Mouse (Mus musculus) CH12.LX (cell line): Measurements from ENCODE around the gene Papss1. TPM values are rescaled to one million over a fixed set of nuclear protein-coding genes. Genes with fewer than 3 reads are reported as not detected.

ENCODE experiments used
- DNase-seq: peaks from one replicate; pipeline ENCODE4 v3.0.0-alpha.2; 2013; ENCODE audit errors: extremely low read depth
- H3K27ac ChIP-seq: 2 replicates; pipeline ENCODE4 v1.5.1; 2012; ENCODE audit warnings: low read depth, mild to moderate bottlenecking, control low read depth, moderate library complexity; ENCODE audit not compliant: insufficient read depth
- H3K27me3 ChIP-seq: replicated peaks from 2 replicates; pipeline ENCODE3; 2012; ENCODE audit warnings: inconsistent platforms
- H3K36me3 ChIP-seq, 2 experiments: replicated peaks in 1 of 2; 2 replicates each; pipeline versions ENCODE3 to v1.6.1; 2012; ENCODE audit warnings: inconsistent platforms in 1 of 2, low read length in 1 of 2, mild to moderate bottlenecking in 1 of 2, mixed read lengths in 1 of 2, moderate library complexity in 1 of 2; ENCODE audit not compliant: control insufficient read depth in 1 of 2, insufficient read depth in 1 of 2
- H3K4me1 ChIP-seq, 2 experiments: 2 replicates each; pipeline ENCODE4 v1.6.1; 2012; ENCODE audit warnings: inconsistent platforms in 1 of 2, moderate library complexity in 1 of 2; ENCODE audit not compliant: insufficient read depth in 2 of 2, control insufficient read depth in 1 of 2
- H3K4me2 ChIP-seq: 2 replicates; pipeline ENCODE4 v1.6.1; 2012; ENCODE audit warnings: low read depth, mild to moderate bottlenecking, control low read depth; ENCODE audit not compliant: poor library complexity, insufficient read depth, severe bottlenecking
- H3K4me3 ChIP-seq, 3 experiments: fragments of 150-350 bp in 1 of 3; sonication (generic) in 1 of 3; replicated peaks in 1 of 3; 2 replicates each; pipeline versions ENCODE3 to v1.5.1; 2011 to 2012; ENCODE audit warnings: low read depth in 2 of 3, low read length in 2 of 3, mild to moderate bottlenecking in 2 of 3, moderate library complexity in 2 of 3, control low read depth in 1 of 3, improper control_type of control experiment in 1 of 3, inconsistent platforms in 1 of 3, mixed read lengths in 1 of 3; ENCODE audit not compliant: poor library complexity in 1 of 3
- H3K79me2 ChIP-seq: replicated peaks from 2 replicates; pipeline ENCODE4 v1.6.1; 2012; ENCODE audit warnings: mild to moderate bottlenecking, moderate library complexity; ENCODE audit not compliant: control insufficient read depth, poor library complexity, insufficient read depth, severe bottlenecking; ENCODE audit errors: extremely low read depth
- H3K9ac ChIP-seq: 2 replicates; pipeline ENCODE4 v1.6.1; 2012; ENCODE audit warnings: low read depth, mild to moderate bottlenecking, control low read depth, moderate library complexity; ENCODE audit not compliant: insufficient read depth
- H3K9me3 ChIP-seq: replicated peaks from 2 replicates; pipeline ENCODE3; 2012; ENCODE audit warnings: low read length, inconsistent platforms, mixed read lengths
- CHD1 ChIP-seq: IDR thresholded peaks from 2 replicates; pipeline ENCODE4 v1.6.1; 2012; ENCODE audit warnings: low read depth, low read length, improper control_type of control experiment, inconsistent platforms
- ETS1 ChIP-seq: conservative IDR thresholded peaks from 2 replicates; pipeline ENCODE4 v1.6.1; 2012; ENCODE audit warnings: low read depth, mild to moderate bottlenecking, inconsistent platforms, low read length, improper control_type of control experiment, moderate library complexity
- GABPA ChIP-seq: IDR thresholded peaks from 2 replicates; pipeline ENCODE4 v1.6.1; 2012; ENCODE audit warnings: low read depth, low read length, improper control_type of control experiment, inconsistent platforms; ENCODE audit not compliant: insufficient replicate concordance
- HCFC1 ChIP-seq: IDR thresholded peaks from 2 replicates; pipeline ENCODE4 v1.6.1; 2012; ENCODE audit warnings: low read depth, mild to moderate bottlenecking, inconsistent platforms, low read length, improper control_type of control experiment
- IRF4 ChIP-seq: IDR thresholded peaks from 2 replicates; pipeline ENCODE4 v1.6.1; 2014; ENCODE audit warnings: low read depth, mild to moderate bottlenecking, inconsistent platforms, low read length, improper control_type of control experiment
- JUN ChIP-seq: IDR thresholded peaks from 2 replicates; pipeline ENCODE4 v1.6.1; 2011; ENCODE audit warnings: low read depth, mild to moderate bottlenecking, low read length, improper control_type of control experiment, moderate library complexity; ENCODE audit not compliant: insufficient read depth
- MAFK ChIP-seq: IDR thresholded peaks from 2 replicates; pipeline ENCODE4 v1.6.1; 2011; ENCODE audit warnings: low read length, improper control_type of control experiment; ENCODE audit not compliant: insufficient replicate concordance
- MXI1 ChIP-seq: IDR thresholded peaks from 2 replicates; pipeline ENCODE4 v1.6.1; 2011; ENCODE audit warnings: mild to moderate bottlenecking, low read depth, low read length, improper control_type of control experiment
- NRF1 ChIP-seq: IDR thresholded peaks from 2 replicates; pipeline ENCODE4 v1.6.1; 2014; ENCODE audit warnings: low read depth, mild to moderate bottlenecking, inconsistent platforms, low read length, improper control_type of control experiment, moderate library complexity
- PAX5 ChIP-seq: IDR thresholded peaks from 2 replicates; pipeline ENCODE4 v1.6.1; 2012; ENCODE audit warnings: low read length, inconsistent platforms, mixed read lengths
- RCOR1 ChIP-seq: conservative IDR thresholded peaks from 2 replicates; pipeline ENCODE4 v1.6.1; 2012; ENCODE audit warnings: low read depth, mild to moderate bottlenecking, inconsistent platforms, low read length, improper control_type of control experiment
- SIN3A ChIP-seq: IDR thresholded peaks from 2 replicates; pipeline ENCODE4 v1.6.1; 2012; ENCODE audit warnings: low read length, improper control_type of control experiment, inconsistent platforms
- SMC3 ChIP-seq: IDR thresholded peaks from 2 replicates; pipeline ENCODE4 v1.6.1; 2011; ENCODE audit warnings: low read depth, low read length, improper control_type of control experiment
- TCF12 ChIP-seq: IDR thresholded peaks from 2 replicates; pipeline ENCODE4 v1.6.1; 2014; ENCODE audit warnings: low read depth, mild to moderate bottlenecking, inconsistent platforms, low read length, improper control_type of control experiment
- USF1 ChIP-seq: IDR thresholded peaks from 2 replicates; pipeline ENCODE4 v1.6.1; 2014; ENCODE audit warnings: low read depth, mild to moderate bottlenecking, inconsistent platforms, low read length, improper control_type of control experiment
- ZKSCAN1 ChIP-seq: IDR thresholded peaks from 2 replicates; pipeline ENCODE4 v1.6.1; 2012; ENCODE audit warnings: low read depth, inconsistent platforms, low read length, improper control_type of control experiment, borderline replicate concordance
- dilution Hi-C: fragments of 300-500 bp; cut with MboI; formaldehyde crosslinking; loops from 2 replicates; pipeline ENCODE4 v1.14.3; 2020; ENCODE audit warnings: low sequenced_read_pairs; ENCODE audit not compliant: extremely low pct_unique_long_range_greater_than_20kb, extremely low pct_ligation_motif_present
- in situ Hi-C: fragments of 300-500 bp; cut with MboI; formaldehyde crosslinking; loops from 3 replicates; pipeline ENCODE4 v1.14.3; 2019; ENCODE audit warnings: low sequenced_read_pairs, low pct_ligation_motif_present, low pct_unique_long_range_greater_than_20kb, mixed read lengths
- polyA plus RNA-seq: library from polyadenylated mRNA; unstranded; fragments of >175 nt; gene quantifications from 2 replicates; pipeline ENCODE4 v1.2.1, GENCODE M21; 2012; ENCODE audit warnings: low read depth; ENCODE audit not compliant: insufficient read length
- total RNA-seq, 2 experiments: library from RNA; depleted of rRNA; stranded (reverse); fragments of 300-350 nt in 1 of 2; fragments of >200 nt in 1 of 2; gene quantifications; 2 replicates each; pipeline ENCODE4 v1.2.3; 2012 to 2014

Papss1 gene
- total and polyA plus RNA-seq, 3 experiments = 13.0 to 27.1 (median 19.3) TPM

DNA sequence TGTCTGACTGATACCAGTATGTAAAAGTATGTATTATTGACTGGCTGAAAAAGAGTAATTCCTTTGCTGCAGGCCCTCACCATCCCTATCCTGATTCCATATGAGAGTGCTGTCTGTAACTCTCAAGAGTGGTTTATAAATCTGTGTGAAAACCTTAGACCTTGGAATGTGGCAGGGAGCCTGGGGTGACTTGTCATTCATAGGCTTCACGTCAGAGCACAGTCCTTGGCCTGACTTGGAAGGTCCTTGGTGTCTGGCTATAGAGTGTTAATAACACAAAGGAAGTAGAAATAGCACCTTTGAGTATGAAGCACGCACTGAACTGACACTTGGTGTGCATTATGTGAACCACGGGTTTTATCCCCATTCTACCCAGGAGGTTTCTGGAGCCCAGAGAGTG, 64.4 kb downstream of the Papss1 start:
- dilution Hi-C loops = no loop called here

DNA sequence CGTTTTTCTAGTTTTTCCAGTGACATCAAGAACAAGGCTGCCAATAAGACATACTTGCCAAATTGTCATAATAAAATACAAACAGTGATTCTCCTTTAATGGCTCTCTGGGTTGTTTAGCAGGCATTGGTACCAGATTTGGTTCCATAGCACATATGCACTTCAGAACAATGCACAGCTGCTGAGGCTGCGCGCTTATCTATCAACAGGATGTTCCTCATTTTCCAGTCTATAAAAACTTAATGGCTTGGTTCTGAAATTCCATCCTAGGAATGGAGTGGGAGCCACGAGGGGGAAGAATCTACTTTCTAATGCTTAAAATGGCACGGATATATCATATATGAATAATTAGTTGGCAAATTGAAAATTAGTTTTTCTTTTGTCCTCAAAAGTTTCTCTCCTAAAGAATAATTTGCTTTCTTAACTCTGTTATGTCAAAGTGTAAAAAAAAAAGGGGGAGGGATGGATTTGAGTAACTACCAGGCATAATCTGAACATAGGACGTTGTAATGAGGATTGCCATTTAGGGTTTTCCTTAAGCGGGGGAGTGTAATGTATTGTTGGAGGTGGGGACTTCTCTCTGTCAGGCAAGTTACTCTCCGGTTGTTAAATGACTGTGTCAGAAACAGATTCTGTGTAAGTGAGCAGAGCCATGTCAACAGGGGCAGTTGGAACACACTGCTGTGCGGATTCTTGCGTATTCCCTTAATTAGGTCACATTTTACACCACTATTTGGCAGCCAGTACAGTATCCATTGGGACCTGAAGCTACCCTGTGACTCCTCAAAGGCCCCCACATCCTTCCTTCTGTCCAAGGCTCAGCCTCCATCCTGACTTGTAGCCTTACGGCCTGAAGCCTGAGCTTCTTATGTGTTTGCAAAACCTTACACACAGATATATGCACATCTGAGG, 66.1 kb downstream of the Papss1 start:
- in situ Hi-C loops (no loop called here), dilution Hi-C loops (no loop called here)
- H3K36me3 ChIP-seq = peaks cover 0 to 26% of the 10 kb centered on the region in 2 experiments

More for the DNA sequence above, 64.4 kb downstream of the Papss1 start:
- no peak for DNase-seq
- in situ Hi-C loops = no loop called here
- H3K4me1 ChIP-seq = no peaks in the 10 kb centered on the region; a peak in 1 of 4 replicates
- H3K27ac ChIP-seq = no peak overlapping the region
- H3K4me3 ChIP-seq = no peak overlapping the region
- no peak for TF ChIP-seq PAX5
- no peak for TF ChIP-seq GABPA
- TF ChIP-seq IRF4 = no peak
- TF ChIP-seq SIN3A = no peak
- no peak for TF ChIP-seq ETS1
- H3K4me2 ChIP-seq = no peak overlapping the region
- no peak overlapping the region for H3K9ac ChIP-seq
- no peaks in the 10 kb centered on the region for H3K79me2 ChIP-seq
- H3K9me3 ChIP-seq = no peaks in the 10 kb centered on the region
- no peaks in the 10 kb centered on the region for H3K27me3 ChIP-seq
- H3K36me3 ChIP-seq = peaks cover 0 to 25% of the 10 kb centered on the region in 2 experiments

DNA sequence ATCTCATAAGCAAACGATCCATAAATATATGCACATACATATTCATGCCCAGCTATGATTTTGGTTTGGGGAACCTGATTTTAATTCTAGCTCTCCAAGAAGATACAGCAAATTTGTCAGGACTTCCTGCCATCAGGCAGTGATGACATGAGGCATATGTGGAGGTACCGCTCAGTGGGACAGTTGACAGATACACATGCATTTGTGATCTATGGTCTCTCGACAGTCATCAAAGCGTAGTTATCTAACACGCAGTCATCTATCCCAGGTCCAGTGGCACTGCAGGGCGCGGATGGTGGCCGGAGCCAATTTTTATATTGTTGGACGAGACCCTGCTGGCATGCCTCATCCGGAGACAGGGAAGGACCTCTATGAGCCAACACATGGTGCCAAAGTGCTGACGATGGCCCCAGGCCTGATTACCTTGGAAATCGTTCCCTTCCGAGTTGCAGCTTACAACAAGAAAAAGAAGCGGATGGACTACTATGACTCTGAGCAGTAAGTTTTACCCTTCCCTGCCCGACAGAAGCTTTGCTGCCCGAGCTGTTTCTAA, 66.8 kb downstream of the Papss1 start:
- H3K79me2 ChIP-seq = no peaks in the 10 kb centered on the region
- no peaks in the 10 kb centered on the region for H3K9me3 ChIP-seq
- no peak for TF ChIP-seq CHD1
- TF ChIP-seq NRF1 = no peak
- H3K27me3 ChIP-seq = no peaks in the 10 kb centered on the region
- in situ Hi-C loops = no loop called here
- H3K27ac ChIP-seq = no peak overlapping the region
- H3K4me2 ChIP-seq = no peak overlapping the region
- no peak overlapping the region for H3K9ac ChIP-seq
- dilution Hi-C loops = no loop called here
- peaks cover 0 to 26% of the 10 kb centered on the region in 2 experiments for H3K36me3 ChIP-seq
- H3K4me3 ChIP-seq = no peak overlapping the region
- 0 out of 4 replicates have a peak, but pooled peaks cover 0 to 2% of the 10 kb centered on the region in 2 experiments for H3K4me1 ChIP-seq
- DNase-seq = no peak

More for the DNA sequence above, 66.1 kb downstream of the Papss1 start:
- H3K4me3 ChIP-seq = no peak overlapping the region
- H3K27me3 ChIP-seq = no peaks in the 10 kb centered on the region
- H3K27ac ChIP-seq = no peak overlapping the region
- H3K79me2 ChIP-seq = no peaks in the 10 kb centered on the region
- H3K9me3 ChIP-seq = no peaks in the 10 kb centered on the region
- H3K4me2 ChIP-seq = no peak overlapping the region
- no peak for DNase-seq
- H3K4me1 ChIP-seq = 0 out of 4 replicates have a peak, but pooled peaks cover 0 to 2% of the 10 kb centered on the region in 2 experiments
- no peak for TF ChIP-seq TCF12
- no peak for TF ChIP-seq MAFK
- no peak for TF ChIP-seq CHD1
- TF ChIP-seq USF1 = no peak
- no peak for TF ChIP-seq RCOR1
- no peak for TF ChIP-seq ZKSCAN1
- no peak for TF ChIP-seq SMC3
- no peak for TF ChIP-seq MXI1
- TF ChIP-seq JUN = no peak
- TF ChIP-seq HCFC1 = no peak
- H3K9ac ChIP-seq = no peak overlapping the region
